Mouse (Mus musculus) left cerebral cortex, adult 2 months (tissue): ENCODE results near the gene Epha2. TPM values are rescaled to one million over a fixed set of nuclear protein-coding genes. Genes with fewer than 3 reads are reported as not detected.

Experiments used
- DNase-seq, 2 experiments: peaks; one replicate each; pipeline ENCODE4 v3.0.0; 2021 to 2022; ENCODE audit warnings: low spot score in 2 of 2, mixed read lengths in 1 of 2; ENCODE audit errors: extremely low spot score in 1 of 2
- H3K27ac ChIP-seq: fragments of 200-600 bp; 2 replicates; pipeline ENCODE4 v1.8.1; 2022
- H3K4me3 ChIP-seq: fragments of 200-600 bp; 2 replicates; pipeline ENCODE4 v1.8.1; 2022
- CTCF ChIP-seq: fragments of 200-600 bp; IDR thresholded peaks from 2 replicates; pipeline ENCODE4 v1.8.1; 2022; ENCODE audit warnings: antibody characterized with exemption, mild to moderate bottlenecking, moderate library complexity
- intact Hi-C: fragments of 180-260 bp; cut with DNase I; formaldehyde crosslinking; loops from one replicate; pipeline ENCODE4 v1.15.1; 2025
- total RNA-seq, 2 experiments: library from RNA; stranded (reverse); gene quantifications; 2 replicates each; pipeline ENCODE4 v1.2.3; 2021

Epha2 gene
- total RNA-seq, 2 experiments from 2014 or later = 1.3 to 1.9 TPM

DNA sequence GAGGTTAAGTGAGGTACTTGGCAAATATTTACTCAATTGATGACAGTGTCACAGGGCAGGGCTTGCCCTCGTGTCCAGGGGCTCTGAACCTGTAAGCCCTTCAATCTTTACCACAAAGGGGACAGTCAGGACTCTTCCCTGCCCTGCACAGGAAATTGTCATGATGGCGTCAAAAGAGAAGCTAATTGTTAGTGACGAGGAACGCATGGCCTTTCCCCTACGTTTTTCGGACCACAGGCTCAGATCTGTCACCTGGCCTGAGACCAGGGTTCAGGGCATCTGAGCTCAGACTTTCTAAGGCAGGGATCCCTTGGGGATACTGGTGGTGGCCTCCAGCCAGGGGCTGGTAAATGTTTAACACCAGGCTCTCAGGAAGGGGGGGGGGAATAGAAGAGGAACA is 19.9 kb upstream of the Epha2 start:
- H3K27ac ChIP-seq = no peak overlapping the region
- DNase-seq = no peak
- no peak for TF ChIP-seq CTCF
- intact Hi-C loops = no loop called here
- H3K4me3 ChIP-seq = no peak overlapping the region

DNA sequence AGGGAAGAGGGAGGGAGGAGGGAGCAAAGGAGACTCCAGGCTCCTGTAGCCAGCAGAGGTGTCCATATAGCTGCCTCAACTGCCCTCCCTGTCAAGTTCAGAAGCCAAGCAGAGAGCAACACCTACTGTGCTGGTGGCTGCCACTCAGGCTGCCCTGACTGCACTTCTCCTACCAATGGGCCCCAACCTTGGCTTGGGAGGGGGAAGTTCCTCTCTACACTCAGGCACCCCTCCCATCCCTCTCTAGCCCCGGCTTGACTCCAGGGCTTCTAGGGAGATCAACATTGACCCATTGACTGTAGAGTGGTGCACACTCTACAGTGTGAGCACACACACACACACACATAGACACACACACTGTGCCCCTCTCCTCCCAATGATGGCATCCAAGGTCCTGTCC is 19.5 kb upstream of the Epha2 start:
- no peak for TF ChIP-seq CTCF
- intact Hi-C loops = no loop called here
- no peak for DNase-seq
- H3K27ac ChIP-seq = no peak overlapping the region
- H3K4me3 ChIP-seq = no peak overlapping the region

DNA sequence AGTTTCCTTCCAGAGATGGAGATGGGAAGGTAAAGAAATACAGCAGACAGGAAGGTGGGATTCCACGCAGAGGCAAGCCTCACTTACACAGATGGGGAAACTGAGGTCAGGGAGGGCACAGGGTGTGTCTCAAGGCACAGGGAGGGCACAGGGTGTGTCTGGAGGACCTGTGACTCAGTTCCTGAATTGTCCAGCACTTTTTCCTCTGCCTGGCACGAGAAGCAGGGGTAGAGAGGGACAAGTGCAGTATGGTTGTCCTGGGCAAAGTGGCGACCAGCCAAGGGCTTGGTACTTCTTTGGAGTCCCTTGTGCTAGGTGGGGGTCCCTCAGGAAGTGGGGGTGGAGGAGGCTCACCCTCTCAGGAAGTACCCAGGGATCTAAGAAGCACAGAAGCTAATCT is 19.0 kb upstream of the Epha2 start:
- Histone ChIP-seq H3K4me3 (no peak overlapping the region), H3K27ac (no peak overlapping the region)
- no peak for DNase-seq
- no peak for TF ChIP-seq CTCF
- intact Hi-C loops = no loop called here

DNA sequence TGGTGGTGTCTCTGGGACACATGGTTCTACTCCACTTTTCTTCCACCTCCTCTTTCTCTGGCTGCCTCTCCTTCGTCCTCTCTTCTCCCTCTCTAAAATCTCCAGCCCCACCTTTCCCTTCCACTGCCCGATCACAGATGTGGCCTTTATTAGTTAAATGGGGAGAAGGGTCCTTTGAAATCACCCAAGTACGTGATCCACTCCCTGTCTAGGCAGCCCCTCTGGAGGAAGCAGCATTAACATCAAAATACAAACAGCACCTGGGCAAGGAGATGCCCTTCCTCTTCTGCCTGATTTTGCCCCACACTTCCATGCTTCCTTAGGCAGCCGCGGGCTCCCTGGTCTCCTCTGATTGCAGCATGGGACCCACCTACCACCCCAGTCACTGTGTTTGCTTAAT is 18.4 kb upstream of the Epha2 start:
- TF ChIP-seq CTCF = no peak
- intact Hi-C loops = no loop called here
- Histone ChIP-seq H3K27ac (no peak overlapping the region), H3K4me3 (no peak overlapping the region)
- no peak for DNase-seq

DNA sequence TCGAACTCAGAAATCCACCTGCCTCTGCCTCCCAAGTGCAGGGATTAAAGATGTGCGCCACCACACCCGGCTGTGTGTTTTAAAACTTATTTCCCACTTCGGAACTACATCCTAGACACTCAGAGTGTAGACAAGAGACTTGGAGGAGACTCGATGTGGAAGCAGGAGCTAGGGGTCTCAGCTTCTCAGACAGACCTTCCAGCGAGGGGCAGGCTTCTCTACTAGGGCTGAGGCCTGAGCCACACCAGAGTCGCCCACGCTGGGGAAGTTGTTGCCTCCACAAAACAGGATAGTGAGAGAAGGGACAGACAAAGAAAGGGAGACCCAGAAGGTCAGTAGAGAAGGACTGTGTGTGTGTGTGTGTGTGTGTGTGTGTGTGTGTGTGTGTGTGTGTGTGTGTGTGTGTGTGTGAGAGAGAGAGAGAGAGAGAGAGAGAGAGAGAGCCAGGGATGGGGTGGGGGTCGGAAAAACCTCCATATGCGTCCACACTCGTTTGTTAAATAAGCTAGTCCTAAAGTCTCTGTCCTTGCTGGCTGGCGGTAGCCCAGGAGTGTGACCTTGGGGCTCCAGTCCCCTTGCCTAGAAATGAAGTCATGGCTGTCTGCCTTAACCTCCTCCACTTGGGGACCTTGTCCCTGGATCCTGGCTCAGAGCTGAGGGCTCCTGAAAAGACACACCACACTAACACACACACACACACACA is 17.7 kb upstream of the Epha2 start:
- H3K4me3 ChIP-seq = no peak overlapping the region
- intact Hi-C loops = no loop called here
- no peak for DNase-seq
- H3K27ac ChIP-seq = no peak overlapping the region
- no peak for TF ChIP-seq CTCF

DNA sequence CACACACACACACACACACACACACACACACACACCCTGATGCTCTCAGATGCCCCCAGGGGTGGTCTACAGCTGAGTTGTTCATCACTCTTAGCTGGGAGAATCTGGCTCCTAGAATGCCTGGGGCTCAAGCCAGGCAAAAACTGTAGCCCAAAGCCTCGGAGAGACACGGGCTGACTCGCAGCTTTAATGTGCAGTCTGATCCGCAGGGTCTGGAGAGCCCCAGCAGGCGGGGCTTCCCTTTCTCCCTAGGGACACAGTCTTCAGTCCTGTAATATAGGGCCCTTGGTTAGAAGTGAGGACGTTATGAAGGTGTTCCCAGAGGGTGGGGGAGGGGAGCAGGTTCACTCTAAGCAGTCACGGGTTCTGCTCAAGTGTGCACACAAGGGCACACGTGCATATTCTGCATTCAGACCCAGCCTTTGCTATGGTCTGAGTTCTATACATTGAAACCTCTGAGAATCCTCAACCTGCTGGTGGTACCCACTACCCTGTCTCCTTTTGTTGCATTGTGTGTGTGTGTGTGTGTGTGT is 17.1 kb upstream of the Epha2 start:
- intact Hi-C loops = no loop called here
- DNase-seq = no peak
- Histone ChIP-seq H3K4me3 (no peak overlapping the region), H3K27ac (no peak overlapping the region)
- no peak for TF ChIP-seq CTCF

DNA sequence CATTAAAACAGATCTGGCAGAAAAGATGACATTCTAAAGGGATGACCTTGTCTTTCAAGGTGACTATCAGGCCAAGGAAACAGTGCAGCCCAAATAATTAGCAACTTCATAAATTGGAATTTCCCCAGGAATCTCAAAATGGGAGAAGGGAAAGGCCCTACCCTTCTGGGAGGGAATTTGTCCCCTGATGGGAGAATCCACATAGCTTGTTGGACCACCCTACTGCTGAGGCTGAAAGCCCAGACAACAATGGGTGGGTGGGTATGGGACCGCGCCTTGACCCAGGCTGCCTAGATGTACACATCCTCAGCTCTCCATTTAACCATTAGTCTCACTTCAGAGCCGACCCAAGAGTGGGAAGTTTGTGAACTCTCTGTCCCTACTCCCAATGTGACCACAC is 16.6 kb upstream of the Epha2 start:
- no peak for TF ChIP-seq CTCF
- intact Hi-C loops = no loop called here
- H3K4me3 ChIP-seq = no peak overlapping the region
- DNase-seq = no peak
- no peak overlapping the region for H3K27ac ChIP-seq

DNA sequence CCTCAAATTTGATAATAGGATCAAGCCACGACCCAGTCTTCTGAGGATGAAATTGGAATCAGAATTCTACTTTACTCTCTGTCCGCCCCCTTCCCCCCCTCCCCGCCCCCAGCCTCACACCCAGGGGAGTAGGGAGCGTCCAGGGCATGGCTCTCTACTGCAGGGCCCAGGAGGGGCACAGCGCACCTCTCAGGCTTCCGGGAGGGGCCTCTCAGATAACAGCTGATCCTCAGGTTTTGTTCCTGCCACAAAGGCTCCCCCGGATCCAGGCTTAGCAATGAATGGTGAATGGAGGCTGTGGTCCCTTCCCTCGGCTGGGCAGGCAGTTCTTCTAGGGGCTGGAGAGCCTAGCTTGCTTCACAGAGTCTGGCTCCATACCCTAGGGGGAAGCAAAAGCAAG is 15.9 kb upstream of the Epha2 start:
- TF ChIP-seq CTCF = no peak
- no peak overlapping the region for H3K27ac ChIP-seq
- intact Hi-C loops = no loop called here
- no peak for DNase-seq
- no peak overlapping the region for H3K4me3 ChIP-seq

DNA sequence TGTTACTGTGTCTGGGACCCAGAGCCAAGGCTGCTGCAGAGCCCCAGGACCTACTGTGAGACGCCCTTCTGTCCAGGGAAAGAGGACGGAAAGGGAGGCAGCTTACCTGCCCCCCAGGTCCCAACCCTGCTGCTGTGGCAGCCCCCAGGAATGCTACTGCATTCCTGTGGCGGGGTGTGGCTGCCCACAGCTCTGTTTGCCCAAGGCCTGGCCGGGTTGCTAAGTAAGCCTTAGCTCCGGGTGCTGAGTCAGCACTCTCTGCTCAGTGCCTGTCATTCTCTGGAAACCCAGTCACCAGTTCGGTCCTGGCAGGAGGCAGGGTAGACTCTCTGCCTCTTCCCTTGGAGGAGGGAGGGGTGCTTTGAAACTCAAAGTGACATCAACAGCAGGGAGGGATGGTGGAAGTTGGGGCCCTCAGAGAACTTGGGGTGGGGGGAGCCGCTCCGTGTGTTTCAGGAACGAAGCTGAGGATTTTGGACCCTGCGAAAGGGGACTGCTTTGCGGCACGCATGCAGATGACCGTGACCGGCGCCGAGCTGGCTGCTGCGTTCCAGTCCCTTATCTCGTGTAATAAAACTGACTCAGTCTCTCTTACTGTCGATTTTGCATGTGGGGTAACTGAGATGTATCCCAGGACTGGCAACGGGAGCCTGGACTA is 14.1 kb upstream of the Epha2 start:
- Histone ChIP-seq H3K4me3 (no peak overlapping the region), H3K27ac (no peak overlapping the region)
- no peak for TF ChIP-seq CTCF
- intact Hi-C loops = no loop called here
- no peak for DNase-seq

DNA sequence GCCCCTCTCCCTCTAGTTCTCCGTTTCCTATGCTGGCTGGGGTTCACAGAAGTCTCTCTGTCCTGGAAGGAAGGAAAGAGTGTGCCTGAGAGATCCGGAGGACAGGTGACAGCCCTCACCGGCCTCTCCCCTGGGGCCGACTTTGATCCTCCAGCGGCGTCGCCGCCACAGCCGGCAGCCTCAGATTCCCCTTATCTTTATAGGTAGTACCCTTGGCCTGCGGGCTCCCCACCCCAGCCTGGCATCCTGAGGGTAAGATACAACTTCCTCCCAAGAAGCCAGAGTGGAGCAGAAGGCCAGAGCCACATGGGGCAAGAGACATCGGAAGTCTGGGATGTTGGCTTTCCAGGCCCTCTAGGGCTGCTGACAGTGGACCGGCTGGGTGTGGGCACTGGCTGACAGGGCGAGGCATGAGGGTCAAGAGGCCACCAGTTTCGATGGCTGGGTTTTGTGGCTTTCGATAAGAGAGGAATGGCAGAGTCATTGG is 13.5 kb upstream of the Epha2 start:
- H3K27ac ChIP-seq = no peak overlapping the region
- no peak overlapping the region for H3K4me3 ChIP-seq
- TF ChIP-seq CTCF = no peak
- intact Hi-C loops = no loop called here
- no peak for DNase-seq

DNA sequence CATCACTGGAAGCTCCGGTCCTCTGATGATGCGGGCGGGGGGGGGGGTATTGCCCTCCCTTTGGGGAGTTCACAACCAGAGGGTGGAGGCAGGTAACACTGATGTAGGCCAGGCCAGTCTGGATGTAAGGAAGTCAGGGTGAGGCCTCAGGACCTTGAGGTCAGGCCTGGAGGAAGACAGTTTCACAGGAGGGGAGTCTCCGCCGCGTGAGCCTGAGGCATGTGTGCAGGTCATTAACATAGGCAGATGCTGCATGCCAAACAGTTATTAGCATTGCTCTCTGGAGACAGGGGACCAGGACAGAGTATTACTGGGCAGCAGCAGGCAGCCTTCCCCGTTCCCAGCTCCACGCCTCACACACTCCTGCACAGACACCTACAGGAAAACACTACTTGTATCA is 12.9 kb upstream of the Epha2 start:
- TF ChIP-seq CTCF = no peak
- DNase-seq = no peak
- Histone ChIP-seq H3K27ac (no peak overlapping the region), H3K4me3 (no peak overlapping the region)
- intact Hi-C loops = no loop called here

DNA sequence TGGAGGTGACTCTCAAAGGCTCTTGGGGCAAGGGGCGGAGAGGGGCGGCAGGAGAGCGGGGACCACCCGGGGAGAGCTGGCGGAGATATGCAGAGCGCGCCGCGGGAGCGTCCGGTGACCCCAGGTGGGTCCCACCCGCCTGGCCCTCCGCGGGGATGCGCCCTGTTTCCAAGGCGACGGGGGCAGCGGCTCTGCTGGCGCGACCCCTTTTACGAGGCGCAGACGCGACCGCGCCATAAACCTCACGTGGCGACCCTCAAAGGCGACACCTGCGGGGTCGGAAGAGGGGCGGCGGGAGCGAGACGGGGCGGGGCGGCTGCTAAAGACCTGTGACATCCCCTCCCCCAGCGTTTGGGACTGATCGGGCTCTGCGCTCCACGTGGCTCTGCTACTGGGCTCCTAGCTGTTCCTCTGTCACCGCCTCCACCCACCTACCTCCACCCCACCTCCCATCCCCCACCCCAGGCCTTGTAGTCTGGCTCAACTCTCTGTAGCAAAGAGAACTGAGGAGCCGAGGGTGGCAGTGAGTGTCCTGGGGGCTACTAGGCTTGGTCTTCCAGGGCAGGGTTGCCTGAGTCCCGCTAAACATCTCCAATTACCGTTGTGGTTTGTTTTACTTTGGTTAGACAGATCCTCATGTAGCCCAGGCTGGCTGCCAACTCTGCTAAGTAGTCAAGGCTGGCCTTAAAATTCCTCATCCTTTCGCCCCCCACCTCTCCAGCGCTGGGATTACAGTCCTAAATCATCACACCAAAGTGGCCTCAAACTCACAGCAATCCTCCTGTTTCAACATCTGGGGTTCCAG is 9.3 kb upstream of the Epha2 start:
- intact Hi-C loops = no loop called here
- no peak for DNase-seq
- TF ChIP-seq CTCF = no peak
- Histone ChIP-seq H3K27ac (no peak overlapping the region), H3K4me3 (no peak overlapping the region; the same call in 1 of the 2 replicates)
